Mouse (Mus musculus) heart, adult 2 months (tissue): ENCODE data around the gene Borcs7. TPM values are rescaled to one million over a fixed set of nuclear protein-coding genes. Genes with fewer than 3 reads are reported as not detected.

Experiments
- DNase-seq, 2 experiments: peaks; one replicate each; pipeline ENCODE4 v3.0.0; 2021
- H3K27ac ChIP-seq: fragments of 200-600 bp; 2 replicates; pipeline ENCODE4 v1.8.1; 2022
- H3K27me3 ChIP-seq: fragments of 200-500 bp; 2 replicates; pipeline ENCODE4 v1.6.1; 2012; ENCODE audit warnings: mild to moderate bottlenecking, low read length, inconsistent platforms, mixed read lengths; ENCODE audit not compliant: control insufficient read depth, insufficient read depth
- H3K36me3 ChIP-seq: fragments of 200-500 bp; 2 replicates; pipeline ENCODE4 v1.6.1; 2012; ENCODE audit warnings: low read length, inconsistent platforms; ENCODE audit not compliant: control insufficient read depth, insufficient read depth
- H3K4me1 ChIP-seq: fragments of 200-500 bp; 2 replicates; pipeline ENCODE4 v1.6.1; 2011; ENCODE audit warnings: low read length; ENCODE audit not compliant: control insufficient read depth, insufficient read depth
- H3K4me3 ChIP-seq: fragments of 200-600 bp; 2 replicates; pipeline ENCODE4 v1.8.1; 2022
- H3K79me2 ChIP-seq: fragments of 200-500 bp; replicated peaks from 2 replicates; pipeline ENCODE4 v1.6.1; 2012; ENCODE audit warnings: mild to moderate bottlenecking, inconsistent platforms, low read length, moderate library complexity, mixed read lengths; ENCODE audit not compliant: control insufficient read depth, insufficient read depth
- H3K9ac ChIP-seq: fragments of 200-500 bp; 2 replicates; pipeline ENCODE4 v1.6.1; 2012; ENCODE audit warnings: low read depth, mild to moderate bottlenecking, control low read depth, inconsistent platforms, low read length, mixed read lengths
- CTCF ChIP-seq: fragments of 200-600 bp; IDR thresholded peaks from 2 replicates; pipeline ENCODE4 v1.8.1; 2022; ENCODE audit warnings: antibody characterized with exemption, mild to moderate bottlenecking, moderate library complexity
- EP300 ChIP-seq: fragments of 200-500 bp; IDR thresholded peaks from 2 replicates; pipeline ENCODE4 v1.6.1; 2011; ENCODE audit warnings: low read depth, low read length, control low read depth; ENCODE audit not compliant: insufficient read depth
- POLR2A ChIP-seq: fragments of 200-500 bp; IDR thresholded peaks from 2 replicates; pipeline ENCODE4 v1.6.1; 2011; ENCODE audit warnings: mild to moderate bottlenecking, low read depth, low read length, control low read depth; ENCODE audit not compliant: insufficient read depth
- WGBS: fragments of 180-500 bp; shearing (Covaris S2); methylation state at CpG from one replicate; pipeline ENCODE4 v1.1.7; 2018; 5-methylcytosine and 5-hydroxymethylcytosine counted together
- intact Hi-C: fragments of 180-260 bp; cut with DNase I; formaldehyde crosslinking; loops from one replicate; pipeline ENCODE4 v1.15.1; 2025
- polyA plus RNA-seq: library from polyadenylated mRNA; depleted of rRNA; stranded (reverse); fragments of >200 nt; gene quantifications from 2 replicates; pipeline ENCODE4 v1.2.3, GENCODE M21; 2012; rRNA removed
- total RNA-seq, 2 experiments: library from RNA; stranded (reverse); gene quantifications; 2 replicates each; pipeline ENCODE4 v1.2.3; 2021

Gene Borcs7
- total and polyA plus RNA-seq, 3 experiments = 4.7 to 7.8 (median 7.1) TPM

GRCm38 (mm10) chr19:46747799-46748198, 58.1 kb downstream of the Borcs7 start:
- intact Hi-C loops = no loop called here

GRCm38 (mm10) chr19:46752235-46752634, 62.5 kb downstream of the Borcs7 start:
- H3K36me3 ChIP-seq = no peaks in the 10 kb centered on the region
- no peak for DNase-seq
- no peaks in the 10 kb centered on the region for H3K27me3 ChIP-seq
- H3K79me2 ChIP-seq = no peaks in the 10 kb centered on the region
- H3K4me3 ChIP-seq = no peak overlapping the region
- no peak overlapping the region for H3K9ac ChIP-seq
- H3K27ac ChIP-seq = no peak overlapping the region
- WGBS = 60% methylated on average over 5 of the region's 5 CpGs
- H3K4me1 ChIP-seq = no peaks in the 10 kb centered on the region
- TF ChIP-seq EP300 (no peak), CTCF (no peak), POLR2A (no peak)
- intact Hi-C loops = no loop called here

More at GRCm38 (mm10) chr19:46747799-46748198, 58.1 kb downstream of the Borcs7 start:
- H3K27ac ChIP-seq = no peak overlapping the region
- H3K4me3 ChIP-seq = no peak overlapping the region
- no peaks in the 10 kb centered on the region for H3K36me3 ChIP-seq
- no peak for TF ChIP-seq EP300
- TF ChIP-seq CTCF = no peak
- no peak for TF ChIP-seq POLR2A
- no peaks in the 10 kb centered on the region for H3K27me3 ChIP-seq
- 81% methylated on average over 3 of the region's 3 CpGs for WGBS
- no peaks in the 10 kb centered on the region for H3K4me1 ChIP-seq
- no peak for DNase-seq
- no peaks in the 10 kb centered on the region for H3K79me2 ChIP-seq
- H3K9ac ChIP-seq = no peak overlapping the region

Other genes with a start within 250 kb of the Borcs7 start
- gene Trim8, start 188.2 kb upstream of the Borcs7 start, total RNA-seq = 10 to 100 TPM; 39.2 to 39.8 TPM
- 17.2 and 24.1 TPM in 2 replicates for gene Trim8, start 188.2 kb upstream of the Borcs7 start, polyA plus RNA-seq
- 10 to 100 TPM; 36.1 to 43.4 TPM for gene Arl3, start 116.7 kb upstream of the Borcs7 start, total RNA-seq
- 38.3 and 57.0 TPM in 2 replicates for gene Arl3, start 116.7 kb upstream of the Borcs7 start, polyA plus RNA-seq
- gene Sfxn2, start 116.5 kb upstream of the Borcs7 start, total RNA-seq = 1 to 10 TPM; 2.4 to 3.6 TPM
- gene Sfxn2, start 116.5 kb upstream of the Borcs7 start, polyA plus RNA-seq = 2.3 and 2.7 TPM in 2 replicates
- gene Wbp1l, start 90.8 kb upstream of the Borcs7 start, total RNA-seq = 10 to 100 TPM; 53.5 to 54.2 TPM
- 39.2 and 46.2 TPM in 2 replicates for gene Wbp1l, start 90.8 kb upstream of the Borcs7 start, polyA plus RNA-seq
- not detected for gene Cyp17a1, start 16.7 kb upstream of the Borcs7 start, total RNA-seq
- gene Cyp17a1, start 16.7 kb upstream of the Borcs7 start, polyA plus RNA-seq = 0.12 TPM in 1 of 2 replicates, not detected in the other
- 10 to 100 TPM; 86.2 to 99.2 TPM for gene As3mt, start 17.6 kb downstream of the Borcs7 start, total RNA-seq
- gene As3mt, start 17.6 kb downstream of the Borcs7 start, polyA plus RNA-seq = 33.2 and 63.7 TPM in 2 replicates
- 1 to 10 TPM; 6.7 to 7.3 TPM for gene Cnnm2, start 71.7 kb downstream of the Borcs7 start, total RNA-seq
- 5.4 and 5.6 TPM in 2 replicates for gene Cnnm2, start 71.7 kb downstream of the Borcs7 start, polyA plus RNA-seq